Mouse (Mus musculus): ENCODE data around the gene Ccr6.

The Ccr6 gene

DNA sequence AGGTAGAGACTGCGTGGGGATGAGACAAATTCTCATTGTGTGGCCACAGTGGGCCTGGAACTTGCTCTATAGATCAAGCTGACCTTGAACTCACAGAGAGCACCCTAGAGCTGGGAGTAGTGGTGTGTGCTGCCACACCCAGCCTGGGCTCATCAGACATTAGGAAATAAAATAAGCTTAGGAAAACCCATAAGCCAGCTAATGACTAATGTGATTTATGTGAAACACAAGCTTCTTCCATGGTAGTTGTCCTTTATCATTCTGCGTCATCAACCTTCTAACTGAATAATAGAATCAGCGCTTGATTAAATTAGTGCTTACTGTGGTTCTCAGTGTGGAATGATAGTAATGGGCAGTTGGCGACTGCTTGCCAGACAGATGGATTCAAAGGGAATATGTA, 51.1 kb downstream of the Ccr6 start:
- DNase-seq, result no peak

DNA sequence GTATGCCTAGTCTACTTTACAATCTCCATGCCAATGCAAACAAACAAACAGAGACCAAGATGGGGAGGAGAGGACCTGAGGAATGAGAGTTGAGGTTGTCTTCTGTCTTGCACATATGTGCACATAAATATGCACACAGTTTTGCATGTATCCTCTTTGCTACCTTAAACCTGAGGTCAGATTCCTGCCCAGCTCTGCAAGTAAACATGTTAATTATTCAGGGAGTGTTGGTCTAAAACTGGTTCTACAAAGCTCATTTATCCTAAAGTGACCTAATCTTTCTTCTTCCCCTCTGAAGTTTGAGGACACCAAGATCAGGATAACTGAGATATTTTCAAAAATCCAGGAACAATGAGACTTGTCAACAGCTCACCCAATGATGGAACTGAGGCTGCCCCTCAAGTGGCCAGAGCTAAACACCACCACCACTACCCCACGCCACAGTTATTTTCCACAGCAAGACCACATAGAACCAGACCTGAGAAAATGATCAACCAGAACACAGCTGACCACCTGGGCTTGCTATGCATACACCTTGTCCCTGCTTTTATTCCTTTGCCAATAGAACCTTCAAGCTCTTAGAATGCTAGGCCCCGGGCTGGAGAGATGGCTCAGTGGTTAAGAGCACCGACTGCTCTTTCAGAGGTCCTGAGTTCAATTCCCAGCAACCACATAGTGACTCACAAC, 54.3 kb downstream of the Ccr6 start:
- DNase-seq, result no peak

- no peak for DNase-seq
These were observed 54.9 kb downstream of the Ccr6 start for GRCm38 (mm10) chr17:8290736-8291135.

- no peak for DNase-seq
These were observed 60.0 kb downstream of the Ccr6 start for GRCm38 (mm10) chr17:8295825-8296224.

- no peak for DNase-seq
These were observed 60.5 kb downstream of the Ccr6 start for GRCm38 (mm10) chr17:8296313-8296844.

GRCm38 (mm10) chr17:8297746-8298145, 61.9 kb downstream of the Ccr6 start:
- DNase-seq, result no peak

DNA sequence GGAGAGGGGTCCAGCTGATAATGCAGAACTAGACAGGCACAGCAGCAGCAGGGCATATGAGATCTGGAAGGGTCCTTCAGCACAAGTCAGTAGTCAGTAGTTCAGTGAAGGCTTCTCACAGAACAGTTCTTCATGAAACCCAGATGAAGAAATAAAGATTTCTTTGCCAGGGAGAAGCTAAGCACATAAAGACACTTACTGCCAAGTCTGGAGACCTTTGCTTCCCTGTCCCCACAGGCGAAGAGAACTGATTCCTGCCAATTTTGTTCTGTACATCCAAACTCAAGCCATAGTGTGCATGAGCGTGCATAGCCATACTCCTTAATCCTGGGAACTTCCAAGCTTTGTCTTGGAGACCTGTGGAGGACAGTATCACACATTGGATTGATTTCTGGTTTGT, 62.4 kb downstream of the Ccr6 start:
- no peak for DNase-seq

DNA sequence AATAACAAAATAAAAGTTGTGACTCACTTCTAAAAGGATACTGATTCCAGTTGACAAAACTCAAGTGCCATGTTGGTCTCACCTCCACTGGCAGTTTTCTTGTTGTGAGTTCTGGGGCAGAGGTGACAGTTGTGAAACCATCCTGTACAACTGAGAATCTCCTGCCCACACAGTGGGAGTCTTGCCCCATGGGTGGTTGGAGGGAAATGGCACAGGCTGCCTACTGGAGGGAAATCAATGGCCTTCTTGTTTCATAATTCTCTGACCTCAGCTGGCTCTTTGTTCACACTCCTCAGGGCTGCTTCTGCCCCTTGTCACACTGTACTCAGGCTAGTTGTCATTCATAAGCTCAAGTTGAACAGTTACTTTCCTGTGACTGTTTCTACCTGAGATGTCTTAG, 63.7 kb downstream of the Ccr6 start:
- DNase-seq, result peak; percentile 39

- no peak for DNase-seq
These were observed 65.7 kb downstream of the Ccr6 start for GRCm38 (mm10) chr17:8301515-8301914.

- no peak for DNase-seq
These were observed 67.1 kb downstream of the Ccr6 start for GRCm38 (mm10) chr17:8302772-8303438.

DNA sequence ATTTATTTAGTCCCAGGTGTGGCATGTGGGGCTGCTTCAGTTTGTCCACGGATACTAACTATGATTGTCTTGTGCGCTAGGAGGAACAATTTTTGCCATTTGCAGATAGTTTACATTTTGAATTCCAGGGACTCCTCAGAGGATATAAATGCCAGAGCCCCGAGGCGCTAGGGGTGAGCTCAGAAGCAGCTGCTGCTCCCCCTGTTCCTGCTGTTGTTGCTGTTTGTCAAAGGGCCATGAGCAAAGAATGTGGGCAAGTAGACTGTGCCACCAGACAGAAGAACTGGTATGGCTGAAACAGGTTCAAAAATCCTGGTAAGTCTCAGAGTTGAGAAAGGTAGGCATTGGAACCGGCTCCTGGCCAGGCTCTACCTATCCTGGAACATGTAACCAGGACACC, 67.8 kb downstream of the Ccr6 start:
- DNase-seq, result no peak

- DNase-seq, result peak; percentile 50
These were observed 70.0 kb downstream of the Ccr6 start for GRCm38 (mm10) chr17:8305801-8306200.
